Mouse (Mus musculus): Measurements from ENCODE around the gene Lbh.

DNA sequence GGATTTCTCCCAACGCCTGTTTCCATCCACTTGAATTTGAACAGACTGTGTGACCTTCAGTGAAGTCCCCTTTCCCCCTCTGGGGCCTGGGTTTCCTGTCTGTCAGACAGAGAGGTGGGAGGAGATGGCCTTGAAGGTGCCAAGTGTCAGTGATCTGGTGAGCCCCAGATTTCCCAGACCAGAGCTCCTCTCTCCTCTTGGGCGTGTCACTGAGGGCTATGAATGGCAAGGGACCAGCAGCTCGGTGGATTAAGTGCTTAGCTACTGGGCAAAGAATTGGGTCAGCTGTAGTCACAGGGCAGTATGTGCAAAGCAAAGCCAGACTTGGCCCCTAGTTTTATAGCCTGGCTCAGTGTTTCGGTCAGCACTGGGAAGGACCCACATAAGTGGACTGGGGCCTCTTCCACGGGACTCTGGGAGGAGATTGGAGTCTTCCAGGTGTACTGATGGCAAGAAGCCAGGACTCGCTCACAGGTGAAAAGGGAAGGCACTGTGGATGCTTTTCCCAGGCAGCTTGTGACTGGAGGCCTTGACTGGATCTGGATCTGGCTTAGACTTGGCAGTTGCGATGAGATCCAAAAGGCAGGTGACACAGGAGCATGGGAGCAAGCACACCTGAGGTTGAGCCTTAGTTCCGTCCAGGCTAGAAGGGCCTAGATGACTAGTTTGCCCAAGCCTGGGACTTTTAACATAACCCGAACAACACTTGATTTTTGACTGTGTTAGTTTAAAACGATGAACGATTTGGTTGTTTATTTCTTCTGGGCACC, 20.1 kb downstream of the Lbh start:
- TF ChIP-seq GATA1 (IDR thresholded peaks at IDR 0.05; ENCODE audit: low read length), result no peak
- no peak for TF ChIP-seq TAL1 (IDR thresholded peaks at IDR 0.05; ENCODE audit: low read length)

Measured in erythroblast, embryonic 14.5 days (primary cell).